Mouse (Mus musculus) kidney, postnatal 0 days (tissue): ENCODE data around the gene Specc1l. TPM values are rescaled to one million over a fixed set of nuclear protein-coding genes. Genes with fewer than 3 reads are reported as not detected.

Experiments used
- ATAC-seq: fragments of 200-750 bp; cut with Nextera tagmentation; replicated peaks from 2 replicates; pipeline ENCODE4 v1.8.0; 2017; ENCODE audit warnings: low read depth, moderate number of reproducible peaks, moderate TSS enrichment, moderate library complexity; ENCODE audit not compliant: low FRiP score
- DNase-seq: peaks from one replicate; pipeline ENCODE4 v3.0.0-alpha.2; 2016; ENCODE audit warnings: low spot score
- H3K27ac ChIP-seq: fragments of 300-500 bp; sonication (generic); 2 replicates; pipeline ENCODE4 v1.5.1; 2014; ENCODE audit warnings: mild to moderate bottlenecking
- H3K27me3 ChIP-seq: fragments of 300-500 bp; sonication (generic); 2 replicates; pipeline ENCODE4 v1.6.1; 2014; ENCODE audit warnings: low read length, mixed read lengths; ENCODE audit not compliant: insufficient read depth
- H3K36me3 ChIP-seq: fragments of 300-500 bp; sonication (generic); 2 replicates; pipeline ENCODE4 v1.6.1; 2014; ENCODE audit warnings: low read length, mixed read lengths; ENCODE audit not compliant: insufficient read depth
- H3K4me1 ChIP-seq: fragments of 300-500 bp; sonication (generic); replicated peaks from 2 replicates; pipeline ENCODE4 v1.6.1; 2014; ENCODE audit warnings: antibody characterized with exemption, low read length, mixed read lengths; ENCODE audit not compliant: insufficient read depth
- H3K4me2 ChIP-seq: fragments of 300-500 bp; sonication (generic); 2 replicates; pipeline ENCODE4 v1.6.1; 2014; ENCODE audit warnings: mild to moderate bottlenecking, low read length, moderate library complexity, mixed read lengths
- H3K4me3 ChIP-seq: fragments of 300-500 bp; sonication (generic); replicated peaks from 2 replicates; pipeline ENCODE4 v1.5.1; 2014; ENCODE audit warnings: low read depth, low read length
- H3K9ac ChIP-seq: fragments of 300-500 bp; sonication (generic); 2 replicates; pipeline ENCODE4 v1.6.1; 2014; ENCODE audit warnings: low read depth, low read length
- H3K9me3 ChIP-seq: fragments of 300-500 bp; sonication (generic); replicated peaks from 2 replicates; pipeline ENCODE4 v1.6.1; 2016; ENCODE audit warnings: low read length, inconsistent platforms, mixed read lengths
- CTCF ChIP-seq: IDR thresholded peaks from 2 replicates; pipeline ENCODE4 v1.5.1; 2016; ENCODE audit warnings: antibody characterized with exemption, low read depth, mild to moderate bottlenecking, moderate library complexity
- WGBS: fragments of 180-500 bp; shearing (Covaris S2); extraction: QIAGEN DNeasy Blood & Tissue Kit; methylation state at CpG from one replicate; pipeline ENCODE4 v1.1.7; 2014; 5-methylcytosine and 5-hydroxymethylcytosine counted together
- polyA plus RNA-seq: library from polyadenylated mRNA; unstranded; fragments of >200 nt; fragmentation: Nextera tagmentation; extraction: Ambion mirVana; gene quantifications from 2 replicates; pipeline ENCODE4 v1.2.1, GENCODE M21; 2015

Gene Specc1l
- polyA plus RNA-seq, 1 experiment from 2014 or later: 18.7 TPM

- H3K4me2 ChIP-seq: no peak overlapping the region
- no peaks in the 10 kb centered on the region for H3K9me3 ChIP-seq
- WGBS: 66% methylated on average over 4 of the region's 4 CpGs
- no peak overlapping the region for H3K4me3 ChIP-seq
- H3K9ac ChIP-seq: no peak overlapping the region
- ATAC-seq: no peak
- TF ChIP-seq CTCF: no peak
- H3K27me3 ChIP-seq: no peaks in the 10 kb centered on the region
- H3K27ac ChIP-seq: no peak overlapping the region
- H3K4me1 ChIP-seq: no peaks in the 10 kb centered on the region; the same call in 1 of the 2 replicates
- H3K36me3 ChIP-seq: 0 out of 2 replicates have a peak, but pooled peaks cover 1% of the 10 kb centered on the region
- no peak for DNase-seq
These were observed 108.4 kb downstream of the Specc1l start for GRCm38 (mm10) chr10:75320321-75320720.

- Histone ChIP-seq H3K27ac (no peak overlapping the region), H3K9ac (no peak overlapping the region), H3K4me1 (0 out of 2 replicates have a peak, but pooled peaks cover 8% of the 10 kb centered on the region), H3K9me3 (no peaks in the 10 kb centered on the region), H3K27me3 (no peaks in the 10 kb centered on the region), H3K36me3 (0 out of 2 replicates have a peak, but pooled peaks cover 2% of the 10 kb centered on the region), H3K4me2 (no peak overlapping the region), H3K4me3 (no peak overlapping the region)
- WGBS: 56% methylated on average over 6 of the region's 6 CpGs
- DNase-seq (no peak), ATAC-seq (no peak)
- TF ChIP-seq CTCF: no peak
These were observed 111.1 kb downstream of the Specc1l start for GRCm38 (mm10) chr10:75322966-75323365.

- Histone ChIP-seq H3K4me1 (0 out of 2 replicates have a peak, but pooled peaks cover 8% of the 10 kb centered on the region), H3K4me3 (no peak overlapping the region), H3K27me3 (no peaks in the 10 kb centered on the region), H3K27ac (no peak overlapping the region), H3K9ac (no peak overlapping the region), H3K36me3 (0 out of 2 replicates have a peak, but pooled peaks cover 2% of the 10 kb centered on the region), H3K9me3 (no peaks in the 10 kb centered on the region), H3K4me2 (no peak overlapping the region)
- DNase-seq: no peak
- ATAC-seq: no peak
- TF ChIP-seq CTCF: no peak
- 85% methylated on average over 8 of the region's 8 CpGs for WGBS
These were observed 112.1 kb downstream of the Specc1l start for GRCm38 (mm10) chr10:75323986-75324385.

- DNase-seq: no peak
- TF ChIP-seq CTCF: no peak
- Histone ChIP-seq H3K27me3 (no peaks in the 10 kb centered on the region), H3K27ac (no peak overlapping the region), H3K9me3 (no peaks in the 10 kb centered on the region), H3K4me1 (0 out of 2 replicates have a peak, but pooled peaks cover 8% of the 10 kb centered on the region), H3K9ac (no peak overlapping the region), H3K4me3 (no peak overlapping the region), H3K36me3 (0 out of 2 replicates have a peak, but pooled peaks cover 2% of the 10 kb centered on the region), H3K4me2 (no peak overlapping the region)
- 79% methylated on average over 10 of the region's 10 CpGs for WGBS
- ATAC-seq: no peak
These were observed 112.5 kb downstream of the Specc1l start for GRCm38 (mm10) chr10:75324391-75324790.

- H3K27me3 ChIP-seq: no peaks in the 10 kb centered on the region
- no peak for DNase-seq
- no peak for TF ChIP-seq CTCF
- WGBS: 95% methylated on average over 23 of the region's 23 CpGs
- ATAC-seq: no peak
- 0 out of 2 replicates have a peak, but pooled peaks cover 2% of the 10 kb centered on the region for H3K36me3 ChIP-seq
- no peak overlapping the region for H3K4me3 ChIP-seq
- H3K4me2 ChIP-seq: no peak overlapping the region
- H3K4me1 ChIP-seq: 0 out of 2 replicates have a peak, but pooled peaks cover 8% of the 10 kb centered on the region
- H3K9me3 ChIP-seq: no peaks in the 10 kb centered on the region
- no peak overlapping the region for H3K9ac ChIP-seq
- H3K27ac ChIP-seq: no peak overlapping the region
These were observed 113.9 kb downstream of the Specc1l start for GRCm38 (mm10) chr10:75325821-75326220.

GRCm38 (mm10) chr10:75326553-75326952 lies 114.7 kb downstream of the Specc1l start:
- 73% methylated on average over 3 of the region's 3 CpGs for WGBS
- Histone ChIP-seq H3K4me3 (no peak overlapping the region), H3K27ac (no peak overlapping the region), H3K27me3 (no peaks in the 10 kb centered on the region), H3K4me2 (no peak overlapping the region), H3K9me3 (no peaks in the 10 kb centered on the region), H3K9ac (no peak overlapping the region), H3K36me3 (0 out of 2 replicates have a peak, but pooled peaks cover 2% of the 10 kb centered on the region), H3K4me1 (0 out of 2 replicates have a peak, but pooled peaks cover 8% of the 10 kb centered on the region)
- TF ChIP-seq CTCF: no peak
- ATAC-seq (no peak), DNase-seq (peak; percentile 44)
